ENCODE assay signal across 7 mouse cellular contexts in the genomic region with DNA sequence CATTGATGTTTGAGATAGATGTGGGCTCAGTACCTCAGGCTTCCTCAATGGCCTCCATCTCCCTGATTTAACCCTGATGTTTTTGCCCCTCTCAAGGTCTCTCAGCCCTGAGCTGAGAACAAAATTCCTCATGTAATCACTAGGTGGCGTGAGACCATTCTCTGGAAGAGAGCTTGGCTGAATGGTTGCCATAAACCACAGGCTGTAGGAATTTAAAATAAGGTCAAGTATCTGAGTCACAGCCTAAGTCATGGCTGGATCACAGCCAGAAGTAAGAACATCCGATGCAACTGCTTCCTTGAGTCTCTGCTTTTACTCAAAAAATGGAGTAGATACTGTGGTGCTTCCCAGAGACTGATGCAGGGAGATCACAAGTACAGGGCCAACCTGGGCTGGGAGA.
A peak's percentile ranks its signal among the peaks of the same experiment; 100 is the strongest.
DNase-seq lines count a peak whose midpoint lies in the region; ATAC-seq and TF ChIP-seq lines count a peak whose summit lies in the region.

No protein-coding gene starts in this region.

- H3K36me3 ChIP-seq in E14TG2a.4 (ENCODE audit: insufficient read depth, low read length), result no peaks in the 10 kb centered on the region
- H3K36me3 ChIP-seq in stomach, embryonic 14.5 days (ENCODE audit: control insufficient read depth, insufficient read depth, low read length), result no peaks in the 10 kb centered on the region

- H3K27me3 ChIP-seq in E14TG2a.4 (ENCODE audit: insufficient read depth, low read length), result no peaks in the 10 kb centered on the region
- H3K27me3 ChIP-seq in stomach, embryonic 14.5 days (ENCODE audit: control insufficient read depth, insufficient read depth, low read length), result no peaks in the 10 kb centered on the region

- H3K27ac ChIP-seq in stomach, embryonic 14.5 days (ENCODE audit: low read length), result no peak overlapping the region

- TF ChIP-seq CTCF in E14TG2a.4 (conservative IDR thresholded peaks at IDR 0.05; ENCODE audit: low read length), result 0 out of 2 replicates have a peak, but pooled peaks have one; percentile 25

- H3K9ac ChIP-seq in stomach, embryonic 14.5 days (replicated peaks; ENCODE audit: low read depth, low read length), result no peak overlapping the region

- WGBS in stomach, embryonic 14.5 days, result 23% methylated on average over 2 of the region's 2 CpGs

- no peaks in the 10 kb centered on the region for H3K9me3 ChIP-seq in E14TG2a.4 (ENCODE audit: low read length)
- no peaks in the 10 kb centered on the region for H3K9me3 ChIP-seq in stomach, embryonic 14.5 days (ENCODE audit: control insufficient read depth, low read depth, low read length)

- no peaks in the 10 kb centered on the region for H3K4me1 ChIP-seq in E14TG2a.4 (replicated peaks; ENCODE audit: low read depth, low read length)
- H3K4me1 ChIP-seq in stomach, embryonic 14.5 days (ENCODE audit: control insufficient read depth, insufficient read depth, low read length), result no peaks in the 10 kb centered on the region

- no peak overlapping the region for H3K4me3 ChIP-seq in E14TG2a.4 (replicated peaks; ENCODE audit: low read length)
- H3K4me3 ChIP-seq in stomach, embryonic 14.5 days (ENCODE audit: low read depth, low read length), result no peak overlapping the region

- no peak overlapping the region for H3K4me2 ChIP-seq in stomach, embryonic 14.5 days (replicated peaks; ENCODE audit: low read depth, low read length)

- peak; percentile 25 for DNase-seq in layer of hippocampus, adult 11-12 months (ENCODE audit: low spot score)
- no peak for DNase-seq in layer of hippocampus, postnatal 25 days (ENCODE audit: extremely low spot score in 1 of 2, low spot score in 1 of 2)
- peak; percentile 30 for DNase-seq in adrenal gland, adult 8-10 months
- DNase-seq in thymus, postnatal 4 days, result no peak

- peak; percentile 37 to 62; a peak in 3 of 4 replicates for ATAC-seq in hematopoietic stem cell, adult 5-6 weeks (replicated peaks in 1 of 2; ENCODE audit: insufficient read depth in 1 of 2, low FRiP score in 2 of 2, low TSS enrichment in 1 of 2, low read depth in 1 of 2, poor library complexity in 2 of 2, severe bottlenecking in 2 of 2)
- peak; percentile 37; the same call in 1 of the 2 replicates for ATAC-seq in stomach, embryonic 14.5 days (ENCODE audit: insufficient number of reproducible peaks, insufficient read depth, low FRiP score, low read depth)

Comparison
In these comparisons a context has a peak if more than half of its experiments do, and no peak if none do; other contexts are left out.
1. DNase-seq: peak in layer of hippocampus, adult 11-12 months (single experiment) and adrenal gland, adult 8-10 months (single experiment); none in layer of hippocampus, postnatal 25 days (0 of 2) and thymus, postnatal 4 days (single experiment).